Mouse (Mus musculus): ENCODE data around the gene Serinc3.

Serinc3 gene

GRCm38 (mm10) chr2:163636057-163636456, 8.9 kb downstream of the Serinc3 start:
- in situ Hi-C loops (cut with MboI; ENCODE audit: unreplicated experiment in 2 of 2): no loop called here

- in situ Hi-C loops (cut with MboI; ENCODE audit: unreplicated experiment in 2 of 2): no loop called here
Observed at GRCm38 (mm10) chr2:163634211-163634610, 10.7 kb downstream of the Serinc3 start.

- in situ Hi-C loops (cut with MboI; ENCODE audit: unreplicated experiment in 2 of 2): no loop called here
Observed at GRCm38 (mm10) chr2:163631715-163632114, 13.2 kb downstream of the Serinc3 start.

GRCm38 (mm10) chr2:163631223-163631622, 13.7 kb downstream of the Serinc3 start:
- in situ Hi-C loops (cut with MboI; ENCODE audit: unreplicated experiment in 2 of 2): no loop called here

- in situ Hi-C loops (cut with MboI; ENCODE audit: unreplicated experiment in 2 of 2): loop anchor here in 1 of 2 experiments (10.0 to 25.0 kb wide), 2 partner anchors 91 to 163 kb away; no protein-coding TSS in a partner anchor
Observed at GRCm38 (mm10) chr2:163621401-163621800, 23.5 kb downstream of the Serinc3 start.

- in situ Hi-C loops (cut with MboI; ENCODE audit: unreplicated experiment in 2 of 2): loop anchor here in 1 of 2 experiments (10.0 to 25.0 kb wide), 2 partner anchors 92 to 164 kb away; no protein-coding TSS in a partner anchor
Observed at GRCm38 (mm10) chr2:163620451-163620850, 24.5 kb downstream of the Serinc3 start.

- in situ Hi-C loops (cut with MboI; ENCODE audit: unreplicated experiment in 2 of 2): loop anchor here in 1 of 2 experiments (25.0 kb wide), 1 partner anchor 94 kb away; no protein-coding TSS in a partner anchor
Observed at GRCm38 (mm10) chr2:163617874-163618273, 27.1 kb downstream of the Serinc3 start.

DNA sequence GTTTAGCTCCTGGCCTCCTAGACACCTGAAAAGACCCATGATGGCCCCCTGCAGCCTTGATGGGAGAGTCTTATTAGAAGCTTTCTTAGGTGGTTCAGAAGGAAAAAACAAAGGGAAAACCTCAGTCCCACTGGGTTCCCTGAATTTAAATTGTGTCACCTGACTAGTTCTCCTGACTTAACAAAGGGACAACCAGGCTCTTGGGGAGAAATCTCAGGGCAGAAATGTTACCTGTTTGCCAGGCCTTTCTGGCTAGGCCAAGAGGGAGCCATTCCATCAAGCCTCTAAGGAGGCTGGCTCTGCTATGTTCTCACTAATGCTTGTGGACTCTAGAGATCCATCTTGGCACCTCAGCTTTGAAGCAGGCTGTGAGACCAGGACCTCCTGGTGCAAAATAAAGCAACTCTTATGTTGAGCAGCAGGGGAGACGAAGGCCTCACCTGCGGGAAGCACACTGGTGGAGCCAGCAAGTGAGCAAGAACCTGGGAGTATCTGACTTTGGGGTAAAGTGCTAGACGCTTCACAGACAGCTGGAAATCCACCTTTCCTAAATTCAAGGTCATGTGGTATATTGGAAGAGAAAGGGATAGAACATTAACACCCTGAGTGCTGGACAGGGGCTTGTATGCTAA, 27.6 kb downstream of the Serinc3 start:
- in situ Hi-C loops (cut with MboI; ENCODE audit: unreplicated experiment in 2 of 2): loop anchor here in 1 of 2 experiments (25.0 kb wide), 1 partner anchor 95 kb away; no protein-coding TSS in a partner anchor

- in situ Hi-C loops (cut with MboI; ENCODE audit: unreplicated experiment in 2 of 2): loop anchor here in 1 of 2 experiments (25.0 kb wide), 1 partner anchor 96 kb away; no protein-coding TSS in a partner anchor
Observed at GRCm38 (mm10) chr2:163616652-163617227, 28.2 kb downstream of the Serinc3 start.

DNA sequence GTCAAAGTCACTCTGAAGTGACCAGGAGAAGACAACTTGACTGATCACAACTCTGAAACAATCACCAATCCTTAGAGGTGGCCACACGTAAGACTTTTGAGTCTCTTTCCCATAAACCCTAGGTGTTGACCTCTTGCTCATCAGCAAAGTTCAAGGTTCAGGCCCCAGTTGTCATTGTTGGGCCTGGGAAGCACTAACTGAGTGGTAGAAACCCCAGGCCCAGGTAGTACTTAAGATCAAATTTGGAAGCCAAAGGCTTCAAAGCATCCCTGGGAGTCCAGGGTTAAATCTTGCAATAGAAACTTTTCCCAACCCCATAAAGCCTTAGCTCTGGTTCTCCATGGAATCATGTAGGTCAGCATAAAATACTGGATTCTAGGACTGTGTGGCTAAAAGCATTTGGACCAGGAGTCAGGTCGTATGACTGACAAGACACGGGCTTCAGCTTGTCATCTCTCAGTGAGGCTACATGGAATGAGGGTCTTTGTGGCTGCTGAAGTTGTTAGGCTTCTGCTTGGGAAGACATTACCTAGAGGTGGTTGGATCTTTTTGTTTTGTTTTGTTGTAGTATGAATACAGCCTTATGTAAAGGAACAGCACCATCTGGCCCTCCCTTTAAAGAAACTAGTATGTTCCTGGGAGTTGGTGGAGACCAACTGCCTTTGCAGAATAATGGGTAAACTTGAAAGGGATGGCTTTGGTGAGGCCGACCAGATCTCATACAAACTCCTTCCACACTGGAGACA, 28.9 kb downstream of the Serinc3 start:
- in situ Hi-C loops (cut with MboI; ENCODE audit: unreplicated experiment in 2 of 2): loop anchor here in 1 of 2 experiments (25.0 kb wide), 1 partner anchor 96 kb away; no protein-coding TSS in a partner anchor

- in situ Hi-C loops (cut with MboI; ENCODE audit: unreplicated experiment in 2 of 2): loop anchor here in 1 of 2 experiments (25.0 kb wide), 1 partner anchor 97 kb away; no protein-coding TSS in a partner anchor
Observed at GRCm38 (mm10) chr2:163615401-163615800, 29.5 kb downstream of the Serinc3 start.

DNA sequence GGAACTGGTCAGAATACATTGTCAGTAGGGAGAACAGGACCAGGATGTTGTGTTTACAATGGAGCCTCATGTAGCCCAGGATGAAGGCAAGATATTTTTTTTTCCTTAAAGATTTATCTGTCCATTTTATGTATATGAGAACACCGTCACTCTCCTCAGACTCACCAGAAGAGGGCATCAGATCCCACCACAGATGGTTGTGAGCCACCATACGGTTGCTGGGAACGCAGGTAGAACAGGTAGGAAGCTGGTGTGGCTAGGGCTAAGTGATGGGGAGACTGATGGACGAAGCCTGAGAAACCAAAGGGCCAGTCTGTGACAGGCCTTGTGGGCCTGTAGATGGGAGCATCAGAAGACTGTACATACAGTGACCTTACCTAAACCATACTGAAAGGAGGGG, 30.9 kb downstream of the Serinc3 start:
- in situ Hi-C loops (cut with MboI; ENCODE audit: unreplicated experiment in 2 of 2): loop anchor here in 1 of 2 experiments (25.0 kb wide), 1 partner anchor 98 kb away; no protein-coding TSS in a partner anchor

DNA sequence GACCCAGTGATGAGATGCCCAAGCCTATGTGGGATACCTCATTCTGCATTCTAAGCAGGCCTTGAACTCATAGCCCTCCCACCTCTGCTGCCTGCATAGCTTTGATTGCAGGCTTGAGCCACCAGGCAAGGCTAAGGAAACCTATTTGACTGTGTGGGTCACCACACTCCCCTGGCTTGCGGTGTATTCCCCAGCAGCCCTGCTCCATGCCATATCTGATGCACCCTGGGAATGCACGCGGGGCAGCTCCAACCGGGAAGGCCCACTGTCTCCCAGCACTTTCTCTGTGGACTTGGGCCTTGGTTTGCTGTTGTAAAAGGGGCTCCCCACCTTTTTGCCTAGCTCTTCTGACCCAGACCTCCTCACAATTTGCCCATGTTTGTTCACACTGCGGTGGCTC, 31.7 kb downstream of the Serinc3 start:
- in situ Hi-C loops (cut with MboI; ENCODE audit: unreplicated experiment in 2 of 2): loop anchor here in 1 of 2 experiments (25.0 kb wide), 1 partner anchor 99 kb away; no protein-coding TSS in a partner anchor

DNA sequence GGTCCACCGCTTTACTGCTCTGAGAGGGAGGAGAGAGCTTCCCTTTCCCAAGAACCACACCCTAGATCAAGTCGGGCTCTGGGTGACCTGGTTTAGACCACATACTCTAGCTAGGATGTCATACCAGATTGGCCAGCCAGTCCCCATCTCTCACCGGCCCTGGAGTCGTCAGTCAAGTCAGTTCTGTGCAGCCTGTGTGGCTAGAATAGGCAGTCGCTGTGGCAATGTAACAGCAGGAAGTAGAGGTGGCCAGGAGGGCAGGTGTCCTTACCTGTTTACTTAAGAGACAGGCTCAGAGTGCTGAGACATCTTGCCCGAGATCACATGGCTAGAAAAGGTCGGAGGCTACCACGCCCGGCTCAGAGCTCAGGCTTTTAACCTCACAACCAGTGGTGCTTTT, 33.8 kb downstream of the Serinc3 start:
- in situ Hi-C loops (cut with MboI; ENCODE audit: unreplicated experiment in 2 of 2): loop anchor here in 1 of 2 experiments (25.0 kb wide), 1 partner anchor 101 kb away; no protein-coding TSS in a partner anchor

DNA sequence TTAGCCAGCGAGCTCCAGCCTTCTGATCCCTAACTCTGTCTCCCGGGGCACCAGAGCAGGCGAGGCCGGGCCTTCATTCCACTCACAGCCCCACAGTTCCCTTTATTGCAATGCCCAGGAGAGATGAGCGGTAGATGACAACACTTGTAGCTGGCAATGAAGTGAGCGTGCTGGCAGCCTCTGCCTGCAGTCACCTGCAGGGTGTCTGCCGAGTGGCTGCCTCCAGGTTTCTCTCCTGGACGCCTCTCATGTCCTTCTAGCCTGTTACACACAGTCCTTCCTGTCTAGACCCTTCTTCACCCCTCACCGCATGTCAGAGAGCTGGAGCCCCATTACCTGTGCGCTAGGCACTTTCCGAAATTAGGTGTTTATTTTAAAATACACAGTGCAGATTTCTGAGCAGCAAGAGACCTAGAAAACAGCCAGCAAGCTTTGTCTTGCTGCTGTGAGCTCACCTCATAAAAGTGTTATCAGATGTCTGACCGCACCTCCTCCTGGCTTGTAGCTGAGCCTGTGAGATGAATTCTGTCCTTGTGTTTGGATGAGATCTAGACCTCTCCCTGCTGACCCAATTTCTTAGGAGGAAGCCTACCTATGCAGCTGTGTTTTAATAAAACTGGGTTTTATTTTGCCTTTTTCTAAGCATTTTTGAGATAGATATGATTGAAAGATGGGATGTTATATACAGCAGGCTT, 35.5 kb downstream of the Serinc3 start:
- in situ Hi-C loops (cut with MboI; ENCODE audit: unreplicated experiment in 2 of 2): loop anchor here in 1 of 2 experiments (25.0 kb wide), 1 partner anchor 103 kb away; no protein-coding TSS in a partner anchor

GRCm38 (mm10) chr2:163608008-163608407, 36.9 kb downstream of the Serinc3 start:
- in situ Hi-C loops (cut with MboI; ENCODE audit: unreplicated experiment in 2 of 2): loop anchor here in 1 of 2 experiments (25.0 kb wide), 1 partner anchor 104 kb away; no protein-coding TSS in a partner anchor

GRCm38 (mm10) chr2:163606161-163606560, 38.8 kb downstream of the Serinc3 start:
- in situ Hi-C loops (cut with MboI; ENCODE audit: unreplicated experiment in 2 of 2): loop anchor here in 1 of 2 experiments (25.0 kb wide), 1 partner anchor 106 kb away; no protein-coding TSS in a partner anchor

DNA sequence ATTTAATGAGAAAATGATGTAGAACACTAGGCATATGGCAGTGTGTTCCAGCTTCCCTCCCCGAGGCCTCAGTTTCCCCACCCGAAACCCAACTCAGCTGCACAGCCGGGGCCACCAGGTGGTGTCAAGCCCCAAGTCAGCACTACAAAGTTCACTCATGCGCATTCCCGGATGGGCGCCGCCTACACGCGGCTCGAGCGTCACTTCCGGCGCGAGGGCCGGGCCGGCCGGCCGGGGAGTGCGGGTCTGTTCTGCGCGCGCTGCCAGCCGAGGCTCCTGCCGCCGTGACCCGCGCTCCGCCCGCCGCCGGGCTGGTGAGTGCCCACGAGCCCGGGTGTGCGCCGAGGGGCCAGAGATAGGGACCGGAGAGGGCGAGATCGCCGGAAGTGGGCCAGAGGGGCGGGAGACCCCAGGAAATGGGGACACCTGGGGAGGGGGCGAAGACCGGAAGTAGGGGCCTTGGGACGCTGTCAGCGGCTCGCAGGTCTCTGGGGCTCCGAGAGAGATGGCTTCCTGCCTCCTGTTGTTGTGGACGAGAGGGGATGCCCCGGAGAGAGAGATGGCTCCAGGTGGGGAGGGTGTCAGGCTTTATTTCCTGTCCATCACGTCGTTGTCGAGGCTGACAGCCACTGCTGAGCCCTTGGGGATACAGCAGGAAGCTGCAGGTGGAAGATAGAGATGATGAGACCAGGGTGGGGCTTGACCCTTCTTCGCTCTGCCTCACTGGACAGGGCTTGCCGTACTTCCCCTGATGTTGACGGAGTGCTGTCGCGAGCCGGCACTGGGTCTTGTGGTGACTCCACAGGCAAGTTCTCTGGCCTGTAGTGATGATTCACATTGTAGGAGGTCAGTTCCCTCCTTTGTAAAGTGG, 42.6 kb downstream of the Serinc3 start, which contains the start of gene Ttpal:
Gene Ttpal (plus strand): TSS at position 214 of the 871 bp plus-strand sequence.
- in situ Hi-C loops (cut with MboI; ENCODE audit: unreplicated experiment in 2 of 2): loop anchor here in 1 of 2 experiments (25.0 kb wide), 1 partner anchor 110 kb away; no protein-coding TSS in a partner anchor

DNA sequence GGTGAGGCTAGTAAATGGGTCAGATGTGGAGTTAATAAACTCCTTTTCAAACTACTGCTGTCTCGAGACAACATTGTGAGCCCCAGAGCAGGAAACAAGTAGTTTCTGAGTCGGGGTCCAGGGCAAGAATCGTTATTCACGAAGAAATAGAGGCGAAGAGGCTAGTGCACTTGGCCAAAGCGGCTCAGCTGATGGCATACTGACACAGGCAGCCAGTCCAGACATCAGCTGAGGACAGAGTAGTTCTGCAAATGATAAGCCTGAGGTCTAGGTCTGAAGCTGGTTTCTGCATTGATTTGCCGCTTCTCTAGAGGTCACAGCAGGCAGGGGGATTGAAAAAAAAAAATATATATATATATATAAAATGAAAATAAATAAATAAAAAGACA, 43.2 kb downstream of the Serinc3 start:
- in situ Hi-C loops (cut with MboI; ENCODE audit: unreplicated experiment in 2 of 2): loop anchor here in 1 of 2 experiments (25.0 kb wide), 1 partner anchor 111 kb away; no protein-coding TSS in a partner anchor
